Mouse (Mus musculus): ENCODE results near the gene Kat2b. TPM values are rescaled to one million over a fixed set of nuclear protein-coding genes. Genes with fewer than 3 reads are reported as not detected.

Gene Kat2b
- total and polyA plus RNA-seq, 3 experiments, result 6.2 to 7.4 TPM; not detected in 1

GRCm38 (mm10) chr17:53577754-53578153 is 11.1 kb downstream of the Kat2b start:
- peak; percentile 31 for DNase-seq (ENCODE audit: low read depth, low spot score)
- TF ChIP-seq USF1 (IDR thresholded peaks at IDR 0.05; ENCODE audit: low read depth, low read length) (no peak), MAZ (IDR thresholded peaks at IDR 0.05; ENCODE audit: low read depth, low read length) (no peak), USF2 (IDR thresholded peaks at IDR 0.05; ENCODE audit: borderline replicate concordance in 1 of 2, insufficient read depth in 1 of 2, low read depth in 1 of 2, low read length in 2 of 2) (no peak), MYB (IDR thresholded peaks at IDR 0.05; ENCODE audit: low read depth, low read length) (no peak), MAX (IDR thresholded peaks at IDR 0.05; ENCODE audit: low read length) (no peak)
- H3K4me1 ChIP-seq (ENCODE audit: control insufficient read depth in 1 of 2, insufficient read depth in 2 of 2, low read length in 2 of 2), result peaks cover 17 to 25% of the 10 kb centered on the region in 2 experiments

GRCm38 (mm10) chr17:53578249-53578648 is 11.6 kb downstream of the Kat2b start:
- TF ChIP-seq HCFC1 (IDR thresholded peaks at IDR 0.05; ENCODE audit: low read depth, low read length) (no peak), ZMIZ1 (IDR thresholded peaks at IDR 0.05; ENCODE audit: low read depth, low read length) (no peak), CHD1 (IDR thresholded peaks at IDR 0.05; ENCODE audit: low read depth, low read length) (no peak), MEF2A (IDR thresholded peaks at IDR 0.05; ENCODE audit: extremely low read depth, insufficient replicate concordance, low read depth, low read length, poor library complexity, severe bottlenecking) (no peak), TCF12 (IDR thresholded peaks at IDR 0.05; ENCODE audit: low read depth, low read length) (no peak), MAFK (IDR thresholded peaks at IDR 0.05; ENCODE audit: borderline replicate concordance, low read depth, low read length) (no peak)
- no peaks in the 10 kb centered on the region for H3K27me3 ChIP-seq (ENCODE audit: control insufficient read depth in 1 of 2, insufficient read depth in 2 of 2, low read length in 2 of 2)
- no peaks in the 10 kb centered on the region for H3K9me3 ChIP-seq (replicated peaks; ENCODE audit: insufficient read depth, low read length)
- H3K4me1 ChIP-seq (ENCODE audit: control insufficient read depth in 1 of 2, insufficient read depth in 2 of 2, low read length in 2 of 2), result peaks cover 22 to 30% of the 10 kb centered on the region in 2 experiments
- H3K27ac ChIP-seq (ENCODE audit: control insufficient read depth, low read depth, low read length), result no peak overlapping the region
- H3K36me3 ChIP-seq (ENCODE audit: control insufficient read depth in 1 of 2, insufficient read depth in 2 of 2, low read length in 2 of 2), result peaks cover 2 to 34% of the 10 kb centered on the region in 2 experiments; a peak in 3 of 4 replicates
- no peak overlapping the region for H3K4me3 ChIP-seq (ENCODE audit: control insufficient read depth in 1 of 2, insufficient read depth in 1 of 2, low read depth in 2 of 2, low read length in 2 of 2)
- no peak overlapping the region for H3K9ac ChIP-seq (ENCODE audit: control insufficient read depth, low read depth, low read length, poor library complexity, severe bottlenecking)
- peaks cover 18% of the 10 kb centered on the region for H3K79me2 ChIP-seq (ENCODE audit: control insufficient read depth, insufficient read depth, low read length, poor library complexity)
- no peak for DNase-seq (ENCODE audit: low read depth, low spot score)

More at GRCm38 (mm10) chr17:53577754-53578153, 11.1 kb downstream of the Kat2b start:
- Histone ChIP-seq H3K79me2 (ENCODE audit: control insufficient read depth, insufficient read depth, low read length, poor library complexity) (peaks cover 17% of the 10 kb centered on the region), H3K9me3 (replicated peaks; ENCODE audit: insufficient read depth, low read length) (no peaks in the 10 kb centered on the region), H3K9ac (ENCODE audit: control insufficient read depth, low read depth, low read length, poor library complexity, severe bottlenecking) (no peak overlapping the region), H3K27ac (ENCODE audit: control insufficient read depth, low read depth, low read length) (no peak overlapping the region), H3K27me3 (ENCODE audit: control insufficient read depth in 1 of 2, insufficient read depth in 2 of 2, low read length in 2 of 2) (no peaks in the 10 kb centered on the region), H3K4me3 (ENCODE audit: control insufficient read depth in 1 of 2, insufficient read depth in 1 of 2, low read depth in 2 of 2, low read length in 2 of 2) (no peak overlapping the region), H3K36me3 (ENCODE audit: control insufficient read depth in 1 of 2, insufficient read depth in 2 of 2, low read length in 2 of 2) (peaks cover 2 to 29% of the 10 kb centered on the region in 2 experiments; a peak in 3 of 4 replicates)

GRCm38 (mm10) chr17:53578776-53579175 is 12.1 kb downstream of the Kat2b start:
- no peak for DNase-seq (ENCODE audit: low read depth, low spot score)
- Histone ChIP-seq H3K4me3 (ENCODE audit: control insufficient read depth in 1 of 2, insufficient read depth in 1 of 2, low read depth in 2 of 2, low read length in 2 of 2) (no peak overlapping the region), H3K79me2 (ENCODE audit: control insufficient read depth, insufficient read depth, low read length, poor library complexity) (peaks cover 16% of the 10 kb centered on the region), H3K4me1 (ENCODE audit: control insufficient read depth in 1 of 2, insufficient read depth in 2 of 2, low read length in 2 of 2) (peaks cover 25 to 34% of the 10 kb centered on the region in 2 experiments), H3K9ac (ENCODE audit: control insufficient read depth, low read depth, low read length, poor library complexity, severe bottlenecking) (no peak overlapping the region), H3K27me3 (ENCODE audit: control insufficient read depth in 1 of 2, insufficient read depth in 2 of 2, low read length in 2 of 2) (no peaks in the 10 kb centered on the region), H3K9me3 (replicated peaks; ENCODE audit: insufficient read depth, low read length) (no peaks in the 10 kb centered on the region), H3K36me3 (ENCODE audit: control insufficient read depth in 1 of 2, insufficient read depth in 2 of 2, low read length in 2 of 2) (peaks cover 2 to 37% of the 10 kb centered on the region in 2 experiments; a peak in 3 of 4 replicates), H3K27ac (ENCODE audit: control insufficient read depth, low read depth, low read length) (no peak overlapping the region)
- TF ChIP-seq MEF2A (IDR thresholded peaks at IDR 0.05; ENCODE audit: extremely low read depth, insufficient replicate concordance, low read depth, low read length, poor library complexity, severe bottlenecking) (no peak), SIN3A (IDR thresholded peaks at IDR 0.05; ENCODE audit: low read length) (no peak), E2F4 (IDR thresholded peaks at IDR 0.05; ENCODE audit: borderline replicate concordance, low read depth, low read length) (no peak)

Data from MEL (cell line).